Mouse (Mus musculus) neural tube, embryonic 11.5 days (tissue): ENCODE measurements around the gene Lipo3. TPM values are rescaled to one million over a fixed set of nuclear protein-coding genes. Genes with fewer than 3 reads are reported as not detected.
"Not testable (repeated sequence)": the region's sequence is repeated elsewhere in the genome, so short reads cannot be mapped to it uniquely, and the experiment has no call there.

Source experiments
- ATAC-seq: fragments of 200-750 bp; cut with Nextera tagmentation; 2 replicates; pipeline ENCODE4 v1.8.0; 2017; ENCODE audit warnings: moderate number of reproducible peaks, mild to moderate bottlenecking, moderate TSS enrichment, moderate library complexity; ENCODE audit not compliant: insufficient read depth, low FRiP score, low TSS enrichment
- DNase-seq: peaks from one replicate; pipeline ENCODE4 v3.0.0-alpha.2; 2015; ENCODE audit warnings: low spot score
- H3K27ac ChIP-seq: fragments of 300-500 bp; sonication (generic); 2 replicates; pipeline ENCODE4 v1.5.1; 2014; ENCODE audit warnings: low read depth, mild to moderate bottlenecking, low read length
- H3K27me3 ChIP-seq: fragments of 300-500 bp; sonication (generic); 2 replicates; pipeline ENCODE4 v1.6.1; 2014; ENCODE audit warnings: mild to moderate bottlenecking, low read length, mixed read lengths; ENCODE audit not compliant: control insufficient read depth, insufficient read depth
- H3K36me3 ChIP-seq: fragments of 300-500 bp; sonication (generic); 2 replicates; pipeline ENCODE4 v1.6.1; 2014; ENCODE audit warnings: mild to moderate bottlenecking, low read length, moderate library complexity, mixed read lengths; ENCODE audit not compliant: control insufficient read depth, insufficient read depth
- H3K4me1 ChIP-seq: fragments of 300-500 bp; sonication (generic); 2 replicates; pipeline ENCODE4 v1.6.1; 2014; ENCODE audit warnings: low read length, mixed read lengths; ENCODE audit not compliant: control insufficient read depth, insufficient read depth
- H3K4me2 ChIP-seq: fragments of 300-500 bp; sonication (generic); 2 replicates; pipeline ENCODE4 v1.6.1; 2014; ENCODE audit warnings: low read depth, mild to moderate bottlenecking, moderate library complexity
- H3K4me3 ChIP-seq: fragments of 300-500 bp; sonication (generic); 2 replicates; pipeline ENCODE4 v1.5.1; 2014; ENCODE audit warnings: low read depth, low read length
- H3K9ac ChIP-seq: fragments of 300-500 bp; sonication (generic); 2 replicates; pipeline ENCODE4 v1.6.1; 2014; ENCODE audit warnings: mild to moderate bottlenecking, low read length
- H3K9me3 ChIP-seq: fragments of 300-500 bp; sonication (generic); 2 replicates; pipeline ENCODE4 v1.6.1; 2016; ENCODE audit warnings: low read length; ENCODE audit not compliant: control insufficient read depth
- WGBS: fragments of 180-500 bp; shearing (Covaris S2); extraction: QIAGEN DNeasy Blood & Tissue Kit; methylation state at CpG from one replicate; pipeline ENCODE4 v1.1.7; 2014; 5-methylcytosine and 5-hydroxymethylcytosine counted together
- polyA plus RNA-seq: library from polyadenylated mRNA; unstranded; fragments of >200 nt; fragmentation: Nextera tagmentation; extraction: Ambion mirVana; gene quantifications from 2 replicates; pipeline ENCODE4 v1.2.1, GENCODE M21; 2014

The Lipo3 gene
- 14.4 and 14.9 TPM in 2 replicates for polyA plus RNA-seq

- not testable (repeated sequence) for H3K36me3 ChIP-seq, H3K4me3 ChIP-seq, H3K9ac ChIP-seq, H3K27ac ChIP-seq, H3K27me3 ChIP-seq, H3K4me2 ChIP-seq, H3K9me3 ChIP-seq, H3K4me1 ChIP-seq
- 32% methylated on average over 12 of the region's 41 CpGs for WGBS
- peak; percentile 13 for DNase-seq
- peak; percentile 94 for ATAC-seq
Measured at GRCm38 (mm10) chr19:33761287-33762086, at the start of gene Lipo3. Gene Lipo3 (minus strand): TSS chr19:33761951.

DNA sequence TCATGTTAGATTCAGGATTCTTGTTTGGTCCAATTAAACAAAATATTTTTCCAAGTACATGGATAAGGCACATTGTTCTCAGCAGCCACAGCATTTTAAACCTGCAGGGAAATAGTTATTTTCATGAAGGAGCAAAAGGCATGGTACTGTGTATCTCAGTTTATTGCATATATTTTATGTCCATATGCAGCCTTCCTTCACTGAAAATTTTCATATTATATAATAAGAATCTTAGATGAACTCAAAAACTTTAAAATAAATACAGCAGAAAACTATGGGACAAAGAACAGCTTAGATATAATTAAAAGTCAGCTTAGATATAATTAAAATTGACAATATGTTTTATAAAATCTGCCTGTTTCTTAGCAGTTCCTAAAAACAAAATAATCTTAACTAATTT, 25.6 kb upstream of the Lipo3 start, which contains the start of gene Lipo1:
Gene Lipo1, minus strand, starts transcription at position 101 of the 400 bp plus-strand sequence.
- H3K9me3 ChIP-seq = not testable (repeated sequence)

DNA sequence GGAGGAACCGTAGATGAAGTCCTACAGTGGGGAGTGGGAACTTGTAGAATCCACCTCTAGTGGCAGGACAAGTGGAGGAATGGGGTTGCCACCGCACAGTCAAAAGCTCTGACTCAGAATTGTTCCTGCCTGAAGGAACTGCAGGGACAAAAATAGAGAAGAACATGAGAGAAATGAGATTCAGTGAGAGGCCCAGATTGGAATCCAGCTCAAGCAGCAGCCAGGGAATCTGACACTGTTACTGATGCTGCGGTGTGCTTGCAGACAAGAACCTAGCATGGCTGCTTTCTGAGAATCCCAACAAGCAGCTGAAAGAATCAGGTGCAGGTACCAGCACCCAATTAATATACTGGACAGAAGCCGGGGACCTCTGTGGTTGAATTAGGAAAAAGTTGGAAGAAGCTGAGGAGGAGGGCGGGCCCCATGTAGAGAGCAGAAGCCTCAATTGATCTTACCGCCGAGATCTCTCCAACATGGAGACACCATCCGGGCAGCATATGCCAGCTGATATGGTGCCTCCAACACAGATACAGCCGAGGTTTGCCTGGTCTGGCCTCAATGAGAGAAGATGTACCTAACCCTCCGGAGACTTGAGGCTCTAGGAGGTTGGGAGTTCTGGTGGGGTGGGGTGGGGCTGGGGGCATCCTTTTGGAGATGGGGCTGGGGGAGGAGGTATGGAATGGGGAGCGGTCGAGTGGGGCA, 25.0 kb upstream of the Lipo3 start:
- H3K4me1 ChIP-seq = no peaks in the 10 kb centered on the region
- no peak for DNase-seq
- H3K27ac ChIP-seq = no peak overlapping the region
- H3K4me3 ChIP-seq = no peak overlapping the region
- ATAC-seq = no peak
- 89% methylated on average over 12 of the region's 12 CpGs for WGBS
- no peak overlapping the region for H3K4me2 ChIP-seq
- H3K27me3 ChIP-seq = no peaks in the 10 kb centered on the region
- no peak overlapping the region for H3K9ac ChIP-seq
- no peaks in the 10 kb centered on the region for H3K9me3 ChIP-seq
- H3K36me3 ChIP-seq = no peaks in the 10 kb centered on the region

More for the DNA sequence above, 25.6 kb upstream of the Lipo3 start, which contains the start of gene Lipo1:
- H3K4me2 ChIP-seq, H3K27ac ChIP-seq, H3K36me3 ChIP-seq, H3K27me3 ChIP-seq, H3K4me1 ChIP-seq, DNase-seq, ATAC-seq, H3K9ac ChIP-seq, H3K4me3 ChIP-seq: not testable (repeated sequence)

GRCm38 (mm10) chr19:33751259-33751658, 10.5 kb downstream of the Lipo3 start, which contains the start of gene Lipo2:
Gene Lipo2 (minus strand): TSS chr19:33751359.
- WGBS = 93% methylated on average over 1 of the region's 1 CpGs
- H3K4me3 ChIP-seq, ATAC-seq, H3K9me3 ChIP-seq, DNase-seq, H3K9ac ChIP-seq, H3K4me1 ChIP-seq, H3K36me3 ChIP-seq, H3K27ac ChIP-seq, H3K27me3 ChIP-seq, H3K4me2 ChIP-seq: not testable (repeated sequence)

DNA sequence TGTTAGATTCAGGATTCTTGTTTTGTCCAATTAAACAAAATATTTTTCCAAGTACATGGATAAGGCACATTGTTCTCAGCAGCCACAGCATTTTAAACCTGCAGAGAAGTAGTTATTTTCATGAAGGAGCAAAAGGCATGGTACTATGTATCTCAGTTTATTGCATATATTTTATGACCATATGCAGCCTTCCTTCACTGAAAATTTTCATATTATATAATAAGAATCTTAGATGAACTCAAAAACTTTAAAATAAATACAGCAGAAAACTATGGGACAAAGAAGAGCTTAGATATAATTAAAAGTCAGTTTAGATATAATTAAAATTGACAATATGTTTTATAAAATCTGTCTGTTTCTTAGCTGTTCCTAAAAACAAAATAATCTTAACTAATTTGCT, 136.6 kb downstream of the Lipo3 start, which contains the start of gene Gm8978:
Gene Gm8978, minus strand, starts transcription at position 101 of the 400 bp plus-strand sequence.
- not testable (repeated sequence) for H3K36me3 ChIP-seq, ATAC-seq

DNA sequence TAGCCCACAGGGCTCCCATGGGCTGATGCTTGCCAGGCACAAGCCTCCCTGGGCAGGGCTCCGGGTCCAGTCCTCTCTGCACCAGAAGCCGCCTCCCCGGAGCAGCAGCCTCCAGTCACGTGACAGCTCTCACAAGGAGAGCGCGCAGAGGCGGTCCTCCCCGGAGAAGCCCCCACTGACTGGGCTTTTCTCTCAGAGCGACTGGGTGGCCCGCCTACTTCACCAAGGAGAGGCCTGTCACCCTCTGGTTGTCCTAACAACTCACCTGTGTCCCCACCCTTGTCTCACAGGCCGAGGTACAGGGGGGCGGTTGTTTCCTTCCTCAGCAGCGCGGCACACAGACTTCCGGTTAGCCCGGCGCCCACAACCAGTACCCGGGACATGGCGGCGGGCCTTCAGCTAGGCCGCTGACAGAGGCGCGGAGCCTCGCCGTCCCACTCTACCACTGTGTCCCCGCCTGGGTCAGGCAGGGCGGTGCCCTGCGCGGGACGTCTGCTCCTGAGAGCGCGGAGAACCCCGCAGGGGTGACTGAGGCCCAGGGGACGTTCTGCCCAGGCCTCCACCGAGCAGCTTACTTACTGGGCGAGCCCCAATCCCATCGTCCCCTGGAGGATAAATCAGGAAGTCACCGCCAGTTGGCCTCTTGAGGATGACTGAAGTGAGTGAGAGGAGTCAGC, 172.0 kb downstream of the Lipo3 start:
- Histone ChIP-seq H3K4me3 (peak overlapping the region; percentile 29), H3K9ac (peak overlapping the region; percentile 49), H3K4me2 (peak overlapping the region; percentile 32)
- not testable (repeated sequence) for H3K36me3 ChIP-seq, H3K27ac ChIP-seq, H3K27me3 ChIP-seq, H3K9me3 ChIP-seq, H3K4me1 ChIP-seq
- ATAC-seq (peak; percentile 99), DNase-seq (peak; percentile 77)
- WGBS = 4% methylated on average over 10 of the region's 38 CpGs

More for the DNA sequence above, 136.6 kb downstream of the Lipo3 start, which contains the start of gene Gm8978:
- H3K4me2 ChIP-seq, H3K4me3 ChIP-seq, H3K9me3 ChIP-seq, H3K27me3 ChIP-seq, H3K9ac ChIP-seq, DNase-seq, H3K27ac ChIP-seq, H3K4me1 ChIP-seq: not testable (repeated sequence)

GRCm38 (mm10) chr19:33568551-33568950, 193.2 kb downstream of the Lipo3 start:
- H3K27ac ChIP-seq, H3K27me3 ChIP-seq, H3K9ac ChIP-seq, H3K36me3 ChIP-seq, H3K9me3 ChIP-seq, DNase-seq, H3K4me2 ChIP-seq, ATAC-seq, H3K4me3 ChIP-seq, H3K4me1 ChIP-seq: not testable (repeated sequence)
- 81% methylated on average over 5 of the region's 5 CpGs for WGBS

GRCm38 (mm10) chr19:33517680-33518079, 244.1 kb downstream of the Lipo3 start, which contains the start of gene Lipo4:
Gene Lipo4 (minus strand): TSS chr19:33517780.
- no peak within 1 kb of the TSS for H3K4me2 ChIP-seq
- ATAC-seq (no peak), DNase-seq (no peak)
- H3K9ac ChIP-seq = no peak within 1 kb of the TSS
- no peaks in the 10 kb centered on the region for H3K9me3 ChIP-seq
- no peak within 1 kb of the TSS for H3K27ac ChIP-seq
- no peaks in the 10 kb centered on the region for H3K36me3 ChIP-seq
- H3K4me1 ChIP-seq = no peaks in the 10 kb centered on the region
- H3K4me3 ChIP-seq = no peak within 1 kb of the TSS
- no peaks in the 10 kb centered on the region for H3K27me3 ChIP-seq
